Mouse (Mus musculus): ENCODE measurements around the gene Hk1.
"Not testable (repeated sequence)": the region's sequence is repeated elsewhere in the genome, so short reads cannot be mapped to it uniquely, and the experiment has no call there.

The Hk1 gene

DNA sequence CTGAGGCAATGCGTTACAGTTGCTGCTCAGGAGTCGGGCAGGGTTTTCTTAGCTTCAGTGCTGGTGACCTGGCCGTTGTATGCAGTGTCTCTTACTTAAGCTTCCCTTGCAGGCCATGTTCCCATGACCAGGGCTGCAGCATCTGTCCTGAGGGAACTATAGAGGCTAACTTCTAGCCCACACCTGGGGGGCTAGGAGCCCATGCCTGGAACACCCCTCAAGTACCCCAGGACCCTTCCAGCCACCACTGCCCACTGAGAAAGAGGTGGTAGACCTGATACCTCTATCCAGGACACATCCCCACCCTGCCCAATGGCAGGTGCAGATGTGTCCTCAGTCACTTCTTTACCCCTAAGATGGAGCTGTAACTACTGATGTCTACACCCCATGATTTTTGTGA lies 38.7 kb downstream of the Hk1 start:
- DNase-seq: no peak

DNA sequence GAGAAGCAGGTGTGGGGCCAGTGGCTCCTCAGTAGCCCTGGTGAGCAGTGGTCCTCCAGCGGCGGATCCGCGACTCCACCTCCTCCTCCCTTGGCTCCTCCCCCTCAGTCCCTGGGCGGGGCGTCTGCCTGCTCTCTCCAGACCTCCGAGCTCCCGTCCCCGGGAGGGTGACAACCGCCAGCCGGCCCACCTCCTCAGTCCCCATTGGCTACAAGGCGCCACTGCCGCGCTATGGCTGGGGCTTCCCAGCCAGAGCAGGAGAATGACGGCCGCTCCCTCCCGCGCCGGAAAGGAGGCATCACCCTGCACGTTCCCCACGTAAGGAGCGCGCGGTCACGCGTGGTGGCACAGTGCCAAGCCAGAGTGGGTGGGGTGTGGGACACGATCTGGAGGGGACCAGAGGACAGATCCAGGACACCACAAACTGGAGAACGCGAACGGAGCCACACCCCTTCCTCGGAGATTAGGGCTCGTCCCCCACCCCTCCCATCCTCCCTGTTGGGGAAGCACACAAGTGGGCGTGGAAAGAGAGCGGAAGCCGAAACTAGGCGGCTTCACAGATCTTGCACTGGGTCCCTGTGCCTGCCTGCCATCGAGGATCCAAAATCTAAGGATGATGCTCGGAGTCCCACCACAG lies 39.5 kb downstream of the Hk1 start:
- DNase-seq: peak; percentile 96 to 97

DNA sequence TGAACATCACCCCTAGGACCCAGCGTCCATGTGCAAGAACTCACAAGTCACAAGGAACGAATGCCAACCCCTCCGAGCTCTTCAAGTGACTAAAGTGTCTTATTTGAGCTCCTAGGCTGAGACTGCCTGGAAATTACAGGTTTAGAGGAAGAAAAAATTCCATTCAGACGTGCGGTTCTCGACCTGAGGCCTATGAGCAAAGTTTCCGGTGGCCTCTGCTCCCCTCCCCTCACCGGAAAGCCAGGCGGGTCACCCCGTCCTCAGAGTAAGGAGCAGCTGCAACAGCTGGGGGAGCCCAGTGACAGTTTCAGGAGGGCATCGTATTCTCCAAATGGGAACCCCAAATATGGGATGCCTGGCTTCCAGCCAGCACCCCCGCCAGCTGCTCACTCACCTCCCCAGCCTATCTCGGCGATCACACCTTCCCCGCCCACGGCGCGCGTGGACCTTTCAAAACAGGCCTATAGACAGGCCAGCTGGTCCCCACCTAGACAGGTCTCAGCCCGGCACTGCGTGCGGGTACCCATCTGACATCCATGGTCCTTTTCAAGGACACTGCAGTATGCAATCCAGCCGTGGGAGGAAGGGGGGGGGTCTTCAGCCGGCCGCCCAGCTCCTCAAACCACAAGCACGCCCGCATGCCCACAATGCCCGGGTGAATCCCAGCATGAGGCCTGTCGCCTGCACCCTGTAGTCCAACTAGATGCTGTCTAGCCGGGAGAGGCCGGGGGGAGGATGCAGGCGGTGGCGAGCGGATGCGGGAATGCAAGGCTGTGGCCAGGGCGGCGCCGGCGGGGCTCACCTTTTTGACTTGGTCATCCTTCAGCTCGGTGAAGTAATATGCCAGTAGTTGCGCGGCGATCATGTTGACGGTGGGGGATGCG lies 40.3 kb downstream of the Hk1 start:
- DNase-seq: peak; percentile 69 to 80

DNA sequence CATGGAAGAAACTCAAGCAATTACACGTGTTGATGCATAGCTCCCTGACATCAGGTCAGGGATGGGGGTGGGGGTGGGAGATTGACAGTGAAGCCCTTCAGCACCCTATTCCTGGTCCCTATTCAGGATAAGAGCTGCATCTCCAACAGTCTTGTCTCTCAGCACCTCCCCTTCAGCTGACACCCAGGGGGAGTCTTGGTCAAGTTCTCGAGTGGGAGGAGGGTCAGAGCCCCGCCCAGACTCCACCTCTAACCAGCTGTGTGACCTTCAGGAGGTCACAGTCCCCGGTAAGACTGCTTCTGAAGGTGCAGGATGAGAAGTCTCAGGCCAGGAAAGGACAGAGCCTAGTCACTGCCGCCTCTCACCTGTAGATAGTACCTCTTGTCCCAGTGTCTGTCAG lies 41.1 kb downstream of the Hk1 start:
- peak in 1 of 2 experiments; percentile 21 for DNase-seq

DNA sequence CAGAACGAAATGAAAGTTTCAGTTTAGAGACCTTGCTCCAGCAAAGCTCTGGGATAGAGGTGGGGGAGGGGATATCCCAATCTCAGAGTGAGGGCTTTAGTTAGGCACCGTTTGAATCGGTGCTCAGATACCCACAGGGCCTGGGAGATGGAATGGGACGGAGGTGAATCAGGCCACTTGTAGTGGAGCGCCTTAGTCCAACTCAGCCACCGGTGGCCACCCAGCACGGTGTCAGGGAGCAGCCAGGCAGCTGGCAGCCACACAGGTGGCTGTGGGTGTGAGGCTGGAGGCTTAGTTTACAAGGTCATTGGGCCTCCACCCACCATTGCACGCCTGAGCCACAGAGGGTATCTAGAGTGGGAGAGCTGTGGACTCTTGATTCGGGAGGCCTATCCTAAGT lies 41.5 kb downstream of the Hk1 start:
- peak in 1 of 2 experiments; percentile 36 for DNase-seq

DNA sequence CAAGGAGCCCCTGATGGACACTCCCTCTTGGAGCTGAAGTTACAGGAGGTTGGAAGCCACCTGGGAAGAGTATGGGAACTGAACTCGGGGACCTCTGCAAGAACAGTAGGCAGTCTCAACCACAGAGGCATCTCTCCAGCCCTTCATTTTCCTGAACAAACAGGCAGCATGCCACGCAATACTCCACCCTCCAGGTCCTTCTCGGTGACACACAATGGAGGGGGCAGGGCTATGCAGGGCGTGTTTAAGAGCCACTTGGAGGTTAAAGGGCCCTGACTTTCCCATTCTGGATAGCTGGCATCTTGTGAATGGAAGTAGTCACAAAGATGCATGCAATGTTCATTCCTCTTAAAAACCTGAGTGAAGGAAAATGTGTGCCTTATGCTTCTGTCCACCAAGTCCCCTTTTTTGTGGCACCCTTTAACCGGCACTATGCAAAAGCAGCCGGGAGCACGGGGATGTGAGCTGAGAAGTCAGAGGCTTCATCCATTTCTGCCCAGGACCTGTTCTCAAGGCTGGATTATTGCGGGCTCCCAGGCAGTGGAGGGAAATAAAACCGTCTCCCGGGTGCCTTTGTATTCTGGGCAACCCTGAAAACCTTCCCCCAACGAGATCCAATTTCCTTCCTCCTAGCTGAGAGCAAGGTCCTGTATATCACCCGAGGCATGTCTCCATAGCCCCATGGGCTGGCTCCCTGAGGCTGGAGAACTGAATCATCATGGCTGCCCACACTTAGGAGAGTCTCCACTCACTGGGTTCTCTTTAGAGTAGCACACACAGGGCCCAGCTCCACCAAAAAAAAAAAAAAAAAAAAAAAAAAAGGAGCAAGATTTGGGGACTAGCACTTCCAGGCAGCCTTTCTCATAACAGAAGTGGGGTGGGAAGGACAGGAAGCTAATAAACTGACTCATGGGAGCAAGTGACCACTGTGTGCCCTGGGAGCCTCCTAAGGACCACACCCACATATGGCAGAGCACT lies 42.8 kb downstream of the Hk1 start:
- peak in 1 of 2 experiments; percentile 32 for DNase-seq

DNA sequence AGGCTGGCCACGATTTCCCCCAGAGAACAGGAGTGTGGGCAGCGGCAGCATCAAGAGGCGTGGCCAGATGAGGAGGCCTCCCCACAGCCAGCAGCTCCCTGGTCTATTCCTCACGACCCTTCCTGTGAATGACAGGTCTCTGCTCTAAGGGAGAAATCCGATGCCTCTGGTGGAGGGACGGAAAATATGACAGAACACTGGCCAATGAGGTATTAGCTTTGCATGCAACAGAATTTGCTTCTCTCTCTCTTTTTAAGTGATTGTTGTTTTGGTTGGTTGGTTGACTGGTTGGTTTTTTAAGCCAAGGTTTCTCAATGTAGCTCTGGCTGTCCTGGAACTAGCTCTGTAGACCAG lies 44.3 kb downstream of the Hk1 start:
- DNase-seq: no peak

DNA sequence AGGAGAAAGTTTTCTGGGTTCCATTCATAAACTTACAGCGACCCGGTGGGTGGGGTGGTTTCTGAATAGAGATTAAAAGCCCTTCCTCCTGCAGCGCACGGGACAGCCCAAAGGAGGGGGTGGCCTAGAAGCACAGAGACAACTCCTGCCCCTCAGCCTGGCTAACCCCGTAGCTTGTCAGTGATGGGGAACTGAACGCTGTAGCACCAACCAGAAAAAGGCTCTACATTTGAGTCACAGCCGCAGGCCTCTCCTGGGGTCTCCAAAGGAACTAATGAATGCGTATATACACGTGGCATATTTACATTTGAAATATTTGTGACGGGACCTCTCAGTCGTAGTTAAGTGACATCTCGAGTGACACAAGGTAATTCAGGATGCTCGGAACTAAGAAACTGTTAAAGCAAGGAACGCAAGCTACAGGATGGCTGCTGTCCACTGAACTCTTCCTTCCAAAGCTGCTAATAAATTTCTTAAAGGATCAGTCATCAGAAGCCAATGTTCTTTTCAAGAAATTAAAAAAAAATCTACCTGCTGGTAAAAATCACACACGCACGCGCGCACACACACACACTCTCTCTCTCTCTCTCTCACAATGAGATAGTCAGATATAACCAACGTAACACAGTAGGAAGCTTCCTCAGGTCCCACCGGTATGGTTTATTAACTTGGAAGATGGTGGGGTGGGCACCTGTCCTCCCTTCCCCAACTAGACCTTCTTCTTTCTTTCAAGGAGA lies 44.9 kb downstream of the Hk1 start:
- no peak for DNase-seq

DNA sequence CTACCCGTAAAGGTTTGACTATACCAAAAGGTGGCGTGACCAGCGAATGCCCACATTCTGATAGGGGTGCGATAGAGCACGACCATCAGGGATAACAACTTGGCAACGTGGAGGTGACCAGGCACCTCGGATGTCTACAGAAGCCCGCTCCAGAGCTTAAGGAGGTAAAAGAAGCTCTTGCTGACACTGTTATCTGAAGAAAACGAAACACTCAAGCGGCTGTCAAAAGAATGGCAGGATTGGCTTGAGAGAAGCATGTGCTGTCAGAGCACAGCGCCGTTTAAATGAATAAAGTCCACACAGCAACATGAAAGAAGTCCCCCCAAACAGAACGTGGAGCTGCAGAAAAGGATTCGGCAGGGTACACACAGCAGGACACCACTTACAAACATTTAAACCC lies 46.4 kb downstream of the Hk1 start:
- DNase-seq: peak in 1 of 2 experiments; percentile 24

DNA sequence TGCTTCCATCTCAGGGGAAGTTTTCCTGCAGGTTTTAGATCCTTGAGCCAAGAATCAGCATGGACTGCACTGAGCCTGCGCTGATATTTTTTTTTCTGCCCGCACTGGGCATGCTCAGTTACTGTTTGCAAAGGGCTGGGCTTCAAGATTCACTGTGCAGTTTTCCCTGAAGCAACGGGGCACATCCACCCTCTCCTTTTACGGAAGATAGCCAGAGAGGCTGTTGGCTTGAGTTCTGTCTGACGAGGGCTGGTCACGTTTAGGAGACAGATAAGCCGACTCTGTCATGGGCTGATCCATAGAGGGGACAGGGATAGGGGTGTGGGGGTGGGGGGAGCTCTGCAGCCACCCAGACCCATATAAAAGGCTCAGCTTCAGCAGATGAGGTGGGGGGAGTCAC lies 47.2 kb downstream of the Hk1 start:
- DNase-seq: peak; percentile 73 to 79

DNA sequence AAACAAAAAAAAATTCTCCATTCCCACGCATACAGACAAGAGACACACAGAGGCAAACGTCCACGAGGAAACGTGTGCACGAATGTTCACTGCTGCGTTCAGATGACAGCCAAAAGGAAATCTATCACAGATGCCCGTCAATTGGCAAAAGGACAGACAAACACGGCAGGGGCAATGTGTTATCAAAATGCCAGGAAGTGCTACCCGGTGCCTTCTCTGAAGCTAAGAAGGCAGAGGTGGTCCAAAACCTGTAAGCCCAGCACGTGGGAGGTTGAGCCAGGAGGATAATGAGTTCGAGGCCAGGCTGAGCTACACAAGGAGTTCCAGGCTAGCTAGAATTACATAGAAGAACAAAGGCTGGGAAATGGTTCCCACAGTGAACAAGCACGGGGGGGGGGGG lies 47.9 kb downstream of the Hk1 start:
- DNase-seq: peak in 1 of 2 experiments; percentile 22

DNA sequence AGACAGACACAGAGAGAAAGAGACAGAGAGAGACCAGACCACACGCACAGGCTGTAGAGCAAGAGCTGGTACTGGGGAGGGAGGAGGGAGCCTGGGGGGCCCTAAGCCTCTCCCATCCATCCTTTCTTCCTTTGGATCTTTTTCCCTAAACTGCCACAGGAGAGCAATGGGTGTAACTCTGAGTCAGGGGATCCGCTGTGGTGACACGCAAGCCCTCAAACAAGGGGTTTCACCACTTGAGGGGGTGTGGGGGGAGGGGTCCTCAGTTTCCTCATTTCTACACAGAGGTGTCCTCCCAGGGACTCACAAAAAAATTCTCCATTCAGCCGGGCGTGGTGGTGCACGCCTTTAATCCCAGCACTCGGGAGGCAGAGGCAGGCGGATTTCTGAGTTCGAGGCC lies 48.4 kb downstream of the Hk1 start:
- no peak for DNase-seq

DNA sequence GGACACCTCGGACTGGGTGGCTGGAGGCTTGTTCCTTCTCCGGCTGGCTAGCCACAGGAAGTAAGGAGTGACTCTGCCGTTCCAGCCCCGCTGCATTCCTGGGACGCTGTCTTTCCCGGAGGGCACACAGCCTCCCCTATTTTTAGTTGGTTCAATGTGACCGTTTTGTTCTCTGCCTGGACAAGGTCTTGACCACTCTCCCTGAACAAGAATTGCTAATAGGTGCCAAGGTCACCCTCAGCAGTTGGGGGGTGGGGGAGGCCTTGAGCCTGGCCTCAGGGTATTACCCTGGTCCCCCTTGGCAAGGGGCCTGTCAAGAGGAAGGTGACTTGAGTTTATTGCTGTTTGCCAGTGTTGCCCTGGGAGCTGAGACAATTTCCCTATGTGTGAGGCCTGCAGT lies 49.9 kb downstream of the Hk1 start:
- DNase-seq: peak; percentile 20 to 27

DNA sequence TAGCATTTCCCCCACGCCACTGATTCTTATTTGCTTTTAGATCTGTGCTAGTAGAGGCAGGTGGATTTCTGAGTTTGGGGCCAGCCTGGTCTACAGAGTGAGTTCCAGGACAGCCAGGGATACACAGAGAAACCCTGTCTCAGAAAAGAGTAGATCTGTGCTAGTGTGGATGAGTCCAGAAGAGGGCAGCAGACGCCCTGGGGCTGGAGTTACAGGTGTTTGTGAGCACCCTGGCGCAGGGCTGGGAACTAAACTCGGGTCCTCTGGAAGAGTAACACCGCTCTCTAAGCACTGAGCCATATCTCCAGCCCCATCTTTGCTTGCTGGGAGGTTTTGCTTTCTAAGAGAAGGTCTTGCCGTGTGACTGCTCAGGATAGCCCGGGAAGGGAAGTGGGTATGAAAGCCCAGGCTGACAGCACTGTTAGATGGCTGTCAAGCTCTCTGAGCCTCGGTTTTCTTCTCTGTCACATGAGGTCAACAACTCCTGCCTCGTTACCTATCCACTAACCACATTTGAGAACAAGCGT lies 50.8 kb downstream of the Hk1 start:
- peak in 1 of 2 experiments; percentile 32 for DNase-seq

DNA sequence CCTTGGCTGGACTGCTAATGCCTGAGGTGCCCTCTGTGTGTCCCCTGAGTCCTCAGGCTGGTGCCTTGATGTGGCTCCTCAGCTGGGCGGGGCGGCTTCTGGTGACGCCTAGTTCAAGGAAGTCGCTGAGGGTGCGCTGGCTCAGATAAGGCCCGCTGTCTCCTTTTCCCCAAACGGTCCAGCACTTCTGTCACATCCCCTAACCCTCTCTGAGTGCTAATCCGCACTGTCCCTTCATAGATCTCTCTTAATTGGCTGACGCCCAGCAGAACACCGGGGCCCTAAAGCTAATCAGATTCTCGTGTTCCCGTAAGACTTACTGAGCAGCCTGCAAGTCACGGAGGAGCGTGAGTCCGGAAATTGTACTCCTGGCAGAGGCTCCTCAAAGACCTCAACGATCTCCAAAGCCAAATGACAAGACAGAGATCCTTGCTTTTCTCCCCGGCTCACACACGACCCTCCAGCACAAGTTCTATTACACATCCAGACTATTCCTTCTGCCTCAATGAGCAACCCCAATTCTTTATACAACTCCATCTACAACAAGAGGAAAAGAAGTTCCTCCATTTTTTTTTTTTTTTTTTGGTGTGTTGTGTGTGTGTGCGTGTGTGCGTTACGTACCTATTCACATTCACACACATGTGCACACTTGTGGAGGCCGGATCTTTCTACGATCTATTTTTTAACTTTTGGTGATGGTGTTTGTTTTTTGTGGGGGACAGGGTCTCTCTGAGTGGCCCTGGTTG lies 52.0 kb downstream of the Hk1 start:
- DNase-seq: peak; percentile 54 to 61

DNA sequence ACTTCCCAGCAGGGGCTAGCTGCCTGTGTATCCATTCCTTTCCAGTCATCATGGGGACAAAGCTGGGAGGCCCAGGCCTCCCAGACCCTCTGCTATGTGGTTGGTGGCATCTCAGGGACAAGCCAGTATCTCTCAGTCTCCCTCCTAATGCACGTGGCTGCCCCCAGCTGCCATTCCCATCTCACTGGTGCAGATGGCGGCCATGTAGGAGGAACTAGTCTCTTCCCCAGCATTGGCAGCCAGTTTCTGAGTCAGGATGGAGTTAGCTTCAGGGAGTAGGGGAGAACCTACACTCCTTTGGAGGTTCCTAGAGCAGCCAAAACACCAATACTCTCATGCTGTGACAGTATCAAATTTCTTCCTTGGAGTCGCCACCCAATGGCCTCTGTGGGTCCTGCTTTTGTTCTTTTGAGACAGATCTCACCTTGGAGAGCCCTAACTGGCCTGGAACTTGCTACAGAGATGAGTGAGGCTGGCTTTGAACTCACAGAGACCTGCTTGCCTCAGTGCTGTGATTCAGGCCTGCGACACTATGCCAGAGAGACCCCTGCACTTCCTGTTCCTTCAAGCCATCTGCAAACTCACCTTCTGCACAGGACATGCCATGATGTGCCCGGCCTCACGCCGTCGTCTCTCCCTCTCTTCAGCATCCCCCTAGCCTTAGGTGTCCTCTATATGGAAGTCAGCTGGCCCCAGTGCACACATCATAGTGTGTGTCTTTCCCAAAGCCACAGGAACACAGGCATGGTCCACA lies 52.7 kb downstream of the Hk1 start:
- no peak for DNase-seq

DNA sequence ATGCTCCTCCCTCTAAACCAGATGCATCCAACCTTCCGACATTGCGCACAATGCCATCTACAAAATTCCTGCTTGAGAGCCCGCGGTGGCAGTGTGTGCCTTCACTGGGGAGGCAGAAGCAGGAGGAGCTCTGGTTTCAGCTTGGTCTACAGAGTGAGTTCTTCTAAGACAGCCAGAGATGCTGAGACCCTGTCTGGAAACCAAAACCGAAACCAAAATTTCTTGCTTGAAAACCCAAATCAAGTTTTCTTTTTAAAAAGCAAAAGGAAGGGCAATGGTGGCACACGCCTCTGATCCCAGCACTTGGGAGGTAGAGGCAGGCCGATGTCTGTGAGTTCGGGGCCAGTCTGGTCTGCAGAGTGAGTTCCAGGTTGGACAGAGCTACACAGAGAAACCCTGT lies 53.7 kb downstream of the Hk1 start:
- no peak for DNase-seq

DNA sequence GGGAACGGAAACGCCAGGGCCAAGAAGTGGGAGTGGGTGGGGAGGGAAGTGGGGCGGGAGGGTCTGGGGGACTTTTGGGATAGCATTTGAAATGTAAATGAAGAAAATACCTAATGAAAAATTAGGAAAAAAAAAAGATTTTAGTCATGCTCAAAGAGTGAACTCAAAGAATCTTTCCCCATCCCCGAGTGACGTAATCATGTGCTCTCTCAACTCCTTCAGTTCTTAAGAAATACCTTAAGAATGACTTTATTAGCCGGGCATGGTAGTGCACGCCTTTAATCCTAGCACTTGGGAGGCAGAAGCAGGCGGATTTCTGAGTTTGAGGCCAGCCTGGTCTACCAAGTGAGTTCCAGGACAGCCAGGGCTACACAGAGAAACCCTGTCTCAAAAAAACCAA lies 56.9 kb downstream of the Hk1 start:
- not testable (repeated sequence) for DNase-seq

DNA sequence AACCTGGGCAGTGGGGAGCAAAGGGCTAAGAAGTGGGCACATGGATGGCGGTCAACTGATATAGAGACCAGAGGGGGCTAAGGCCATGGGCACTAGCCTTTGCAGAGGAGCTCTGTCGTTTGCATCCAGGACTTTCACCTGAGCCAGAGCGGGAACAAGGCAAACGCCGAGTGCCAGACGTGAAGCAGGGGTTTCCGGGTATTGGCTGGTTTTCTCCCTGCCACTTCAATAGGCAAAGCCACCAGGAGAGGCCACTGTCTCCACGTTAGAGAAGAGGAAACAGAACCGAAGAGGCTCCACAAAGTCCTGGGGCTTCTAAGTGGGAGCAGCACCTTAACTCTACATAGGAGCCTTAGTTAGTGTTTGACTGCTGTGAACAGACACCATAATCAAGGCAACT lies 58.3 kb downstream of the Hk1 start:
- peak in 1 of 2 experiments; percentile 60 for DNase-seq

DNA sequence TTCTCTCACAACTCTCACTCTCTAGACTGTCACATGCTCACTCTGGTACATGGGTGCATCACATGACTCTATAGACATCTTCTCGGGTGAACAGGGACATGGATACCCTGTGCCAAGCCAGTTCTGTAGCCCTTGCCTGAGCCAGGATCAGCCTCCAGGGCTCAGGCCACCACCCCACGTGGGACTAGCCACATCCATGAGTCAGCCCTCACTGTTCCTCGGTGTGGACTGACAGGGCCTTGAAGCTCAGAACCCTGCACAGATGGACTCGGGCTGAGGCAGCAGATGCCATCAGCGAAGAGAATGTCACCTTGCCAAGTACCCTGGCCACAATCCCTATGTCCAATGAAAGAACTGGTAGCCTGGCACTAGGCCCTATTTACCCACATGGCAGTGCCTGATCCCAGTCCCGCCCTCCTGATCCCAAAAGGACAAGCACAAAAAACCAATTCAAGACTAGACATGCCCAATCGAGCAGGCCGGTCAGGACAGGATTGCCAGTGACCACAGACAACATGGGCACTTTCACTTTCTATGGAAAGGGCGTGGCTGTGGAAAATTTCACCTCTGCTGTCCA lies 59.2 kb downstream of the Hk1 start:
- peak; percentile 97 for DNase-seq

Measured in cerebellum, postnatal 25 days (tissue).